Mouse (Mus musculus) layer of hippocampus, postnatal 25 days (tissue): ENCODE results near the gene Spag16. TPM values are rescaled to one million over a fixed set of nuclear protein-coding genes. Genes with fewer than 3 reads are reported as not detected.

Experiments
- DNase-seq, 2 experiments: peaks; one replicate each; pipeline ENCODE4 v3.0.0; 2022; ENCODE audit warnings: mixed read lengths in 2 of 2, low spot score in 1 of 2; ENCODE audit errors: extremely low spot score in 1 of 2
- total RNA-seq, 2 experiments: library from RNA; stranded (reverse); gene quantifications; 2 replicates each; pipeline ENCODE4 v1.2.3; 2021

Gene Spag16
- total RNA-seq, 2 experiments from 2014 or later: 0.28 to 0.59 TPM

DNA sequence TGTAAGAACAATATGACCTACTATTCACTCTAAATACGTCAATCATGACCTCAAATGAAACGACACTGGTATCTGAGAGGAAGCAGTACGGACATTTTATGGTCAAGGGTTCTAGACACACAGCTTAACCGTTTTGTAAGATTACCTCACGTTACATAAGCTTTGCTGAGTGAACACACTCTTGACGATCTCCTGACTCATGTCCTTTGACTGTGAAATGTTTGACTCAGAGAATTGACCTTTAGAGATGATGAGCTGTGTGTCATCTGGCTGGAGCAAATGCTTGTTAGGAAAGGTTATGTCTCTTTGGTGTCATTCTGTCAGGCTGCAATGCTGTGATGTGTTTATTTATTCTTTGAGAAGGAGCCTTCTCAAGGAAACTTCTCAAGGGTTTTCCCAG lies 252.0 kb downstream of the Spag16 start:
- no peak for DNase-seq

DNA sequence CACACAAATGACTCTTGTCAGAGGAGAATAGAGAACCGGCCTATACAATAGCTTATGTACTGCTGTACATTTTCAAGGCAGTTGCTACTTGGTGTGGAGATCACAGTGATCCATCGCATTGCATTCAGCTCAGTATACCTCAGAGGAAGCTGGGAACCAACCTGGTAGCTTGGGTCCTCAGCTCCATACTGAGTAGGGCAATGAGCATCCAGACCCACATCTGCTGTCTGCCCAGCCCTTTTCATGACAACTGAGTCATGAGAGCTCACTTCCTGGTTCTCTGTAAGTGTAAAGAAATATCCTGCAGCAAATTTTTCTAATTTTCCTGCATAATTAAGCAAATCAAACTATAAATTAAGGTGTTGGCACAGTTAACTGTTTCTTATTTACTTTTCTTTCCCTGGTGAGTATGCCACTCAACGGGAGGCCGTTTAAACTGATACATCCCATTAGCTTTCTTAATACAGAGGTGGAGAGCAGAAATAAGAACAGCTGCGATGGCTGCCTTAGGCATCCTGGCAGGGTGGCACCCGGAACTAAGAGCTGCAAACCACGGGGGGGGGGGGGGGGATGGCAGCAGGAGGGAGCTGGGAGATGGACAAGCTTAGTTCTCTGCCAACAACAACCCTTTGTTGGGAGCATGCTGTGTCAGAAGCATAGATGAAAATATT lies 255.6 kb downstream of the Spag16 start:
- DNase-seq: no peak

DNA sequence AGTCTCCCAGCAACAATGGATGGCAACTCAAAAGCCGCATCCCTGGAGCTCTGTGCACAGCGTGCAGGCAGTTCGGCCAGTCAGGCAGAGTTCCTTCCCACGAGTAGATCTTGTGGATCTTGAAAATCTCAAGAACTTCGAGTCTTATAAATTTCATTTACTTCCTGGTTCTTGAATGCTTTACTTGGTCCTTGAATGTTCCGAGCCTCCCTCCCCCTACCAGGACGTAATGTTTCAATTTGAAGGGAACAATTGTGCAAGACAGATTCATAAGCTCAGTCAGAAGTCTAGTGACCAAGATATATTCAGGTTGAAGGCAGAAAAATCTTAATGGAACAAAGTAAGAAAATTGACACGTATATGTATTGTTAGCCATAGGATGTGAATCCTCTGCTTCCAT lies 277.9 kb downstream of the Spag16 start:
- DNase-seq: no peak

DNA sequence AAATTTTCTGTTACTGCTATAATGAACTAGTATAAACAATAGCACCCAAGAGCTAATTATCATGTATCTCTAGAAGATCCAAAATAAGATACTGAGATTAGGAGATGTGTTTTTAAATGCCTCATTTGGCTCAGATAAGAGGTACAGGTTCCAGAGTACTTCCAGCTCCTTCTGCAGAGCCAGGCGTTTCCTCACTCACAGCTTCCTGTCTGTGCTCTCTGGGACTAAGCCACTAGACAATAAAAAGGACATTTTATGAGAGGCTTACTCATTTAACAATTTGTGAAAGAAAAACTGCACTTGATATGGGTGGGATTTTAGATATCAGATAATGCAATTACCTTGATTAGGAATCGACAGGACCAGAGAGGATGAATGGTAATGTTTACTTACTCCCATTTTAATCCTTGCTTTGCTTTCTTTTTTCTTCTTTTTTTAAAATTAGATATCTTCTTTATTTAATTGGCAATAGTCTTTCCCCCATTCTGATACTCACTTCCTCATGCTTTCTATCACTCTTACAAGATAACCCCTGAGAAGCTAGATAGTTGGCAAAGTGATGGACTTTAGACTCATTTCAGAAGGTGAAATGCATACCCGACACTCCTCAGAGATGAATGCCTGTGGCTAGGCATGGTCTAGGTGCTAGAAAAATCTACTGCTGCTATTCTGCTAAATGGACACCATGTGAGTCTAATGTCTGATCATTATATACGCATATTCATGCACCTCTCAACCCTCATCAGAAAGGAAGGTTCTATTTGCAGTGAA lies 289.6 kb downstream of the Spag16 start:
- no peak for DNase-seq

DNA sequence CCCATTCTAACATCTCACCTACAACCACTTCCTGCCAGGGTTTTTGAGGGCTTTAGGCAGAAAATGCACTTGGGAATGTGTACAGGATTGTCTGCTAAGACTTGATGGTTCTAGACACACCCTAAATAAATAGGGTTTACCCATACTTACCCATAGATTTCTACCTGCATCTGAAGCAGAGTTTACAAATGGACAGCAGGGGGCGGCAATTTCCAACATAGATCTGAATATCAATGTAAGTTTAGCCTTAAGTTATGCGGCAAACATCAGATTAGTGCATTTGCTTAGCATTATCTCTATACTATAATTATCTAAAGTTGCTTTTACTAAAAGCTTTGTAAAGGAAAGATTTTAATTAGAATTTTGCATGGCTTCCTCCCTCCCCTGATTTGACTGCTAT lies 301.3 kb downstream of the Spag16 start:
- peak in 1 of 2 experiments; percentile 29 for DNase-seq

DNA sequence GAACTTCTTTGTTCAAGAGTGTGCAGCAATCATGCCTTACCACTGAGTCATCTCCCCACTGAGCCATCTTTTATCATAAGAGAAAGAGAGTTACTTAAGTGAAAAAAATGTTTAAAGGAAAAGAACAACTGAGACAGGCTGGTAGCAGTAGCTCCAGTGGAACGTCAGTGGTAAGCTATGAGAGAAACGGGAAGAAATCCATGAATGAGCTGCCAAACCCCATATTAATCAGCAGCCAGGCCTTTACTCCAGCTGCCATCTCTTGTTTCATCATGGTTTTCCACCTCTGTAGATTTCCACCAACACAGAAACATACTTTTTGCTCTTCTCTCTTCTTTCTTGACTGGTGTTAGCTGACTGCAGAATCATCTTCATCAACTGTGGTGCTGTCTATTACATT lies 308.8 kb downstream of the Spag16 start:
- DNase-seq: no peak

DNA sequence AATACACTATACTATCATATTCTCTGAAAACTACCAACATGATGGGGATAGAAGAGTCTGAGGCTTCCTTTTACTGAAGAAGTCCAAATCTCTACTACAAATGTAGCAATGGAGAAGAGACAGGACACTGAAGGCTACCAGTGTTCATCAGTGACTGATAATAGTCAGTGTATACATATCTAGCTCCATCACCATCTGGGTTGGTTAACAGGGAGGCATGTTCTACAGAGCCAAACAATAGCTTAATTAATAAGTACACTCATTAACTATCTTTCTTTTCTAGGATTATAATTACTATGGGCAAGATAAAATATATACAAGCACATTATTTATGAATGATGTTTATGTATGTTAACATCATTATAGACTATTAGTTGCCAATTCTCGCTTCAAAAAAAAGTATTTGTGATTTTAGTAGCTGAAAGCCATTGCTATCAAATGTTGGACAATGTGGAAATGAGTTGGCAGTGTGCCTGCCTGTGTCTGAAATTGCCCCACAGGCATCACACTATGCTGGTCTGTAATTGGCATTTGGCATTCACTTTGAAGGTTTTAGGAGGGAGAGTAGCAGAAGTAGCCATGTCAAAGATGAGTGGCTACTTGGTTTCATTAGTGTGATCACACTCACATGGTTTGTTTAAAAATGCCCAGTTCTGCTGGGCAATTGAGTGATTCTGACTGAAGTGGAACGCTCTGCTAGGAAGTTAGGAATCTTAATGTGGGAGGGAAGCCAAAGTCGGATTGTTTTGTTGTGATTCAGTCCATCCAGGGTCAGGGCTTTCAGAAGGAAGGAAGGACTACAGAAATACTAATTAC lies 338.8 kb downstream of the Spag16 start:
- DNase-seq: no peak

DNA sequence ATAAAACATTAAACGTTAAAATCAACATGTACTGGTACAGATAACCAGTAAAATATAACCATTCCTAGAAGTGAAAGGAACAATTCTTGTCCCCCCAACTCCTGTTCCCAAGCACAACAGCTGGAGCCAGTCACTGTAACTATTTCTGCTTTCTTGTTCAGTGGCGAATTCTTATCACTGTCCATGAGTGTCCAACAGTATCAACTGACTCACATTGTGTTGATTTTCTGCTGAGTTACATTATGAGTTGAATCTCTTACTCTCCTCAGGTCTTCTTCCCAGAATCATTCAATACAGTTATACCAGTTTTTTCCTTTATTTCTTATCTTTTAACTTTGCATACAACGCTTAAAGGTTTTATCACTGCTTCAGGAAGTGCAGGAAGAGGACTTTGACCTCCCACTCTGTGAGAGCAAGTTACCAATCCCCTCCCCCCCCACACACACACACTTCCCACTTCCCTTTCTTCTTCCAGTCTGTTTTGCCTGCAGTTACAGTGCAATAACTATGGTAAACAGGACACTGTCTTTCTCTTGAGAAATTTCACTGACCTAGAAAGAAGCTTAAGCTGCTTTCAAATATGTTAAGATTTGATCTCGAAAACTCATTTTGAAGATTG lies 353.5 kb downstream of the Spag16 start:
- DNase-seq: no peak

DNA sequence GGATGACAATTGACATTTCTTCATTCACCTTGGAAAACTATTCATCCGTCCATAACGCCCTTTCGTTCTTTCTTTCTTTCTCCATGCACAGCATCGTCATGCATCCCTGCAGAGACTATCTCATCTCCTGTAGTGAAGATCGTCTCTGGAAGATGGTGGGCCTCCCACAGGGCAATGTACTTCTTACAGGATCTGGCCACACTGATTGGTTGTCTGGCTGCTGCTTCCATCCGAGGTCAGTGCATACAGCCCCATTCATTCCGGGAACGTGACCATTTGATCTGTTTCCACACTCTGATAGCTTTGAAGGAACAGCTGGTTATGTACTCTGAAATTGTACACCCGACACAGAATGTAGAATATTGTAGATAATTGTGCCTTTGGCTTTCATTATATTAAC lies 438.0 kb downstream of the Spag16 start:
- no peak for DNase-seq

DNA sequence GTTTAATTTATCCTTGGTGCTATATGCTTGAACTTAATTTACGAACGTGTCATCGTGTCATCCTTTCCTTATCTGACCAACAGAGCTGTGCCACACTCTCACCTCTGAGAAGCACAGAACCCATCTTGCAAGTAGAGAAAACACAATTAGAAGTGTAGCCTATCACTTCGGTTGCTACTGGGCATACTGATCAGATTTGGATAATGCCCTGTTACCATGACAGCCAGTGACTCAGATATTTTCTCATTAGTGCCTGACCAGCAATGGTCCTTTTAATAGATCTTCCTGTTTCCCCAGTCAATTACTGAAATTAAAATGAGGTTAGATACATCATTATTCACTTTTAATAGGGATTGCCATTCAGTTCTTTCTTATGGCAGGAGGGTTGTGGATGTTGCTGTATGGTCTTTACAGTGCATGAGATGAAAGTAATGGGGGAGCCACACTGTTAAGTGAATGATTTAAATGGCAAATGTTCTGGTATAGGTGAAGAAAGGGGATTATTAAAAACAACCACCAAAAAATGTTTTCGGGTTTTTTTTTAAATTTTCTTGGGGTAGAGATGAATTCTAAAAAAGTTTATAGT lies 439.2 kb downstream of the Spag16 start:
- DNase-seq: no peak

DNA sequence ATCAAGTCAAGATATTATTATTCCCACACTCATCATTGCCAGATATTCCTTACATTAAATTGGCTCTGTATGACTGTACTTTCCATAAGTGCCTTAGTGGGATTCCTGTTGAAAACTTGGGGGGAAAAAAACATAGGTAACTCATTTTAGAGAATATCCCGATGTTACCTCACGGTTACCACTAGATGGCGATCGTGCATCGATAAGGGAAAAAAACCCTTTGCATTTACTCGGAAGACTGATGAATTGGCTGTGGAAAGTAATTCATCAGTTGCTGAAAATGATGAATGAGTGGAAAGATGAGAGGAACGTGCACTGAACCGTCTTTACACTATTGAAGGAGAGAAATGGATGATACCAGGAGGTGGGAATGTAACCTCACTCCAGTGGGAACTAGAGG lies 443.4 kb downstream of the Spag16 start:
- DNase-seq: peak in 1 of 2 experiments; percentile 38

DNA sequence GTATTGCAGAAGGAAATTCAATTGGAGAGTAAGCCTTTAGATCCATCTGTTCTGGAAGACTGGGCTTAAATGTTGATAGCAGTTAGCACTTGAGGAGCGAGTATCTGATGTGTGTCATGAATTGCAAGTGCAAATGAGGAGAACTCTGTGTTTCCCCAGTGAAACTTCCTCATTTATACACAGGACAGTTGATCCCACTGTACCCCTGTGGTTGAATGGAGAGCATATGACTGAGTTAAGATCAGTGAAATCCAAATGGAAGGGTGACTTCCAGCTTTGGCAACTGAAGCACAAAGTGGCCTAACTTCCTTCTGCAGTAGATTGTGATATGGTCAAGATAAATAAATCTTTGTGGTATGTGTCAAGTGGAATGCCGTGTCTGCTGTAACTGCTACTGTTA lies 446.0 kb downstream of the Spag16 start:
- no peak for DNase-seq

DNA sequence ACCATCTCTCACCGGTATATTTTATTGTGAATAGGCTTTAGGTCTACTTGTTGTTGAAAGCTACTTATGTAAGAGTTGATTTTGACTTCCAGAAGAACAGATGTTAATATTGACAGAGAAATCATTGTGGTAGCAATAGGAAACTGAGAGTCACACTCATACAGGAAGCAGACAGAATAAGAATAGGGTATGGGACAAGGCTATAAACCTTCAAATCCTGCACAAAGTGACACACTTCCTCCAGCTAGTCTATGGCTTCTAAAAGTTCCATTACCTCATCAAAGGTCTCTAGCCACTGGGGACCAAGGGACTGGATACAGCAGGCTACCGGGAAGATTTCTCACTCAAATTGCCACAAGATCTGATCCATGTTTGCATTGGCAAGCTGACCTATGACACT lies 452.5 kb downstream of the Spag16 start:
- no peak for DNase-seq

DNA sequence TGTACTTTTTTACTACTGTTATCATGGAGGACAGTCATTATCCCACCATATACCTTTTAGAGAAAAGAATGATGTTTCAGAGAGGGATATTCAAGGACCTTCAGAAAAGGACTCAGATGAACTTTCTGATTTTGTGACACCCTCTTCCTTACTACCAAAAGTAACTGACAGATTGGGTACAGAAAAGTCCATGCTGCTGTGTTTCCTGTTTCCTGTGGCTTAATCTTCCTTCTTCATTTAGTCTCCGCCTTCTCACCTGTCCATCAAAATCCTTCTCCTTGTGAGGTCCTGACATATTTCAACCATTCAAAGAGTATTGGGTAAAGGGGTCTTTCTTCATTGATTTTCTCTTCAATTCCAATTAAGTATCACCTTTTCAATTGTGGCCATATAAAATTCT lies 456.6 kb downstream of the Spag16 start:
- DNase-seq: no peak

DNA sequence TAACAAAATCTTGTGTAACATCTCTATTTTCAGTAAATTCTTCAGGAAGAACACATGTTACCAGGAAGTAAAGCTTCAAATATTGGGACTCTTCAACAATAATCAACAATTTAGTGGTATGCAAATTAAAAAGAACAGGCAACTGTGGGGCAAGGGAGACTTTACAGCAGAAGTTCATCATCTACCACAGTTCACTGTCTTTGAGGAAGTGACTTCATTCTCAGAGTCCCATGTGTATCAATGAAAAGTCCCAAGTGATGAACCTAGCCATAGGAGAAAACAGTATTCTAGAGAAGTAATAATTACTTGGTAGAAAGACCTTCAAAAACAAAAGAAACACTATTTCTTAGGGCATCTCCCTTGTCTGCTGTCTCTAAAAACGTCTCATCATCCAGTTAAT lies 457.4 kb downstream of the Spag16 start:
- no peak for DNase-seq

DNA sequence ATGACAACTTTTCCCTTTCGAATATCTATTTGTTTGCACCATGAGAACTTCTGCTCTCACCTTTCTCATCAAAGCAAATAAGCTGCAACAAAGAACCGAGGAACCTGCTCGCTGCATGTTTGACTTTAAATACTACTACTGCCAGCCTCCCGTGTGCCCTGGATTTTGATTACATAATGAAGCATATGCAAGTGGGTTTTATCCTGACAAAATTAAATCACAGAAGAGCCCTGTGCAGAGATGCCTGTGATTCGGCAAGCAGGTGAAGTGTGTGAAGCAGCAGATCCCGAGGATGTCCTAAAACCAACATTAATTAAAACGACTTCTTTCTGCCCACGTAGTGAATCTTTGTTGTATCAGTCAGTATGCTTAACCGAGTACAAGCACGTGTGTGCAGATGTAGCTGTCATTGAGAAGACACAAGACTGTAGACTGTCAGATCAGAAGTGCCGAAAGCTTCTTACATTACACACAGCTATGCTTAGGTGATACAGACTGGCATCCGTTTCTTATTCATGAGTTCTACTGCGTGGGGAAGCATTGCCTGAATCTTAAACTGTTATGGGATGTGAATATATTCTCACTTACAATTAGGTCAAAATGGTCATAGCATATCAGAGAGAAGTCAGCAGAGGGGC lies 489.5 kb downstream of the Spag16 start:
- no peak for DNase-seq

DNA sequence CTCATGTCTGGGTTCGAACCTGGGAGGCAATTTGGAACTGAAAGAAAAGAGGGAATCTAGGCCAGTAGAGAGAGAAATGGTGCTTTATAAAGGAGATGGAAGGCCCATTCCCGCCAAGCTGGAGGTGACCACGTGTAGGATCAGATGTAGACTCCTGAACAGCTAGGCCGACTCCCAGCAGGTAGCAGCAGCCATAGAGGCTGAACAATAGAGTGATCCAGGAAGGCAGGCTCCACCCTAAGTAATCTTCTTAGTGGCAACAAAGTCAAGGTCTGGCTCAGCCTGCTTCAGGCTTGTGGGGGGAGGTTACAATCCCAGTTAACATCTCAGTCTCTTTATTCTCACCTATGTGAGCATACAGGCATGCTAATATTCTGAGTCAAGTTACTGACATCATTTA lies 494.2 kb downstream of the Spag16 start:
- no peak for DNase-seq

DNA sequence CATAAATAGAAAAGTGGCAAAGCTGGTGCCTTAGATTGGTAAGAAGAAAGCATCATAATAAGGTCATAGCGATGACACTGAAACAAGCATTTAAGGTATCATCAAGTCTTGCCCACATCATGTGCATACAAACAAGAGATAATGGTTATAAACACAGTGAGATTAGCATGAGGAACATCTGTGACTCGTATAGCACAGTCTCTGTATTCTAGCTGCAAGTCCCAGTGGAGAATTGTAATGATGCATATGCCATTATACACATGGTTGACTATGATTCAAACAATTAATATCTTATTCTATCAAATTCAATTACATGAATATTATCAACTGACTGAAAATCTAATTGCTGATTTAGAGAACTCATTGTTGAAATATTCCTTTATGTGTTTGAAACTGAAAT lies 519.4 kb downstream of the Spag16 start:
- no peak for DNase-seq

DNA sequence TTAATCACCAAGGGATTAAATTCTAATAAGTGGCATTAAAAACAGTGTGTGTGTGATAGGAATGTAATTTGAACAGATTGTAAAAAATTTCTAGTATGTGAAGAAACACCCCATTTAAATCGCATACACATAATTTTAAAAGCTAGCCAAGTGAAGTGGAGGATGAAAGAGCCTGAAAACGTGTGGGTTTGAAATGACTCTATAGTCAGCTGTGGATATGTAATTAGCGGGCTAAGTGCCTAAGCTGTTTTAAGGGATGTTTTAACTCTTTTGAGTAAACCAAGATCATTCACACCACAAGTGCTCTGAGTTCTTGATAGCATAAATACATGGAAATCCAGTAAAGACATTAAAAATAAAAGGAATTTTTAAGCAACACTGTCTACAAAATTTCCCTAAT lies 524.6 kb downstream of the Spag16 start:
- no peak for DNase-seq

DNA sequence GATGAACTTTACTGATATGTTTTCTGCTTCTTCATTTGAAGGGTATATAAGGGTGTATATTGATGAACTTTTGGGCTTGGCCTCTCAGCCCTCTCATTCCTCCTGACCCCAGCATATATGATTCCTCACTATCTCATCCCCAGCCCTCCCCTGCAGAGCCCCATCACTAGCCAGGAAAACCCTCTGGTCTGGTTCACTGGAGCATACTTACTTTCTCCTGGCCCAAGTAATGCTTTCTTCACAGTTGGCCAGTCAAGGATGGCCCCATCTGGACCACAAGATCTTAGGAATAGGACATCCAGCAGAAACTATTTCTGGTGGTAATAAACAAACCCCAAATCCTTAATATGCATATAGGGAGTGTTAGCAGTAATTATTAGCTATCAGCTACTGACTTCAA lies 527.2 kb downstream of the Spag16 start:
- no peak for DNase-seq
